Mouse (Mus musculus) spleen, adult 2 months (tissue): ENCODE measurements at regions not wholly inside any gene's neighbourhood (a gene's known extent, or its start where the extent isn't known, plus 50 kb on each side); places are given as distances from the start of the nearest gene placed in this dataset.
A peak's percentile ranks its signal among the peaks of the same experiment; 100 is the strongest.

ENCODE experiments used
- DNase-seq, 2 experiments: peaks; one replicate each; pipeline versions ENCODE4 v3.0.0 to v3.0.0-alpha.2; 2012 to 2021; ENCODE audit warnings: low spot score in 2 of 2, low read depth in 1 of 2
- H3K27ac ChIP-seq: fragments of 200-500 bp; 2 replicates; pipeline ENCODE4 v1.5.1; 2012; ENCODE audit warnings: low read length, inconsistent platforms; ENCODE audit not compliant: insufficient read depth
- H3K27me3 ChIP-seq: fragments of 200-500 bp; 2 replicates; pipeline ENCODE4 v1.6.1; 2012; ENCODE audit warnings: mild to moderate bottlenecking, moderate library complexity, low read length, inconsistent platforms; ENCODE audit not compliant: control insufficient read depth, insufficient read depth
- H3K36me3 ChIP-seq: fragments of 200-500 bp; 2 replicates; pipeline ENCODE4 v1.6.1; 2012; ENCODE audit warnings: mild to moderate bottlenecking, low read length, inconsistent platforms; ENCODE audit not compliant: control insufficient read depth, insufficient read depth
- H3K4me1 ChIP-seq: fragments of 200-500 bp; 2 replicates; pipeline ENCODE4 v1.6.1; 2011; ENCODE audit warnings: inconsistent platforms; ENCODE audit not compliant: control insufficient read depth, insufficient read depth, insufficient read length
- H3K4me3 ChIP-seq: fragments of 200-500 bp; 2 replicates; pipeline ENCODE4 v1.5.1; 2011; ENCODE audit warnings: mild to moderate bottlenecking, inconsistent platforms; ENCODE audit not compliant: insufficient read depth, insufficient read length; ENCODE audit errors: extremely low read depth
- CTCF ChIP-seq: fragments of 200-500 bp; IDR thresholded peaks from 2 replicates; pipeline ENCODE4 v1.5.1; 2011; ENCODE audit warnings: mild to moderate bottlenecking, inconsistent platforms; ENCODE audit not compliant: insufficient read depth, insufficient read length, insufficient replicate concordance; ENCODE audit errors: extremely low read depth
- POLR2A ChIP-seq: fragments of 200-500 bp; IDR thresholded peaks from 2 replicates; pipeline ENCODE4 v1.6.1; 2011; ENCODE audit warnings: low read depth, low read length, inconsistent platforms
- WGBS: fragments of 180-500 bp; shearing (Covaris S2); methylation state at CpG from one replicate; pipeline ENCODE4 v1.1.7; 2018; 5-methylcytosine and 5-hydroxymethylcytosine counted together

DNA sequence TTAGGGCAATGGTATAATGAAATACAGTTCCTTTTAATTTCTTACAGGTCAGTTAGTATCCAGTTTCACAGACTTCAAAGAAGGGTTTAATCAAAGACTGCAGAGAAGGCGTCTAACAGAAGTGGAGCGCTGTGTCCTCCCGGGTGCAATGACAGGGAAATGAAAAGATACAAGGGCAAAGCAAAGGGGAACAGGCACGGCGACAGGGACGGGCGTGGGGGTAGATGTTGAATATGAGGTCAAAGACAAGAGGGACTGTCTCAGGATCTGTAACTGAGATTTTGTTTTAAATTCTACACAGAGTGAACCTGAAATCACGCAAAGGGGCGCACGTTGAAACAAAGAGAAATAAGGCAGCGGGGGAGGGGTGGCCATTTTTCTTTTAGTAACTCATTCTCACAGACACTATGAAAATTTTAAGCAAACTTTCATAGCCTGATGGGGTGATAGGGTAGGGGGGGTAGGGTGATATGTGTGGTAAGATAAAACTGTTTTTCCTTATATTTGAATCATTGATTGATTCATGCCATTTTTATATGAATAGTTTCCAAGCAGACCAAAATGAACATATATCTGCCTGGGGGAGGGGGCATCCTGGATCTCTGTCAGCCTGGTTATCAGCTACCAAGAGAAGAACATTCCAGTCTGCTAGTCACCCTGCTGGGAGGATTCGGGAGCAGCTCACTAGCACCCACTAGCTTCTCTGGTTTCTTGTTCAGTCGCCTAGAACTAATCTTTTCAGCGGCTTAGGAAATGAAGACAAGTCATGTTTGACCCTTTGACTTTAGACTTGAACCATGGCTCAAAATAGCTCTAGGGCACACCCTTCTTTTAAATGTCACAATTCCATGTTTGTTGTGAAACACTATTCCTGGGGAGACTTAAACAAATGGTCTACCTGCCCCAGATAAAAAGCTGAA lies 139.1 kb upstream of the Map3k7 start:
- Histone ChIP-seq H3K27ac (no peak overlapping the region), H3K4me3 (peak overlapping the region; percentile 23; the same call in 1 of the 2 replicates)
- 41% methylated on average over 14 of the region's 14 CpGs for WGBS

DNA sequence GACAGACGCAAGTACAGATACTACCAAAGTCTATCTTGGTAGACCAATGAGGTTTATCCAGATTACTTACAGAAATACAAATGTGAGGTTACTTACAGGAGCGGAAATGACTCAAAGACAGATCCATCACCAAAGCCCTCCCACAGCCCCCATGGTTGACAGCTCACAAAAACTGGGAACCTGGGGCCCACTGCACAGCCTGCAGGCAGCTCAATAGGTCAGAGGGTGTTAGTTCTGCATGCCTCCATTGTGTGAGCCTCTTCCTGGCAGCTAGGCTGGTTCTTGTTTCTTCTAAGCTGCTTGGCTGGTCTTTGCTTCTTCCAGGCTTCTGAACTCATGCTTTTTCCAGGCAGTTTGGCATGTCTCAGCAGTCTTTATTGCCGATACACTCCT lies 138.5 kb upstream of the Map3k7 start:
- Histone ChIP-seq H3K4me1 (no peaks in the 10 kb centered on the region), H3K27ac (no peak overlapping the region), H3K27me3 (no peaks in the 10 kb centered on the region), H3K4me3 (no peak overlapping the region), H3K36me3 (no peaks in the 10 kb centered on the region)
- 89% methylated on average over 3 of the region's 3 CpGs for WGBS
- no peak for DNase-seq
- TF ChIP-seq POLR2A (no peak), CTCF (no peak)

More for the DNA sequence above, 139.1 kb upstream of the Map3k7 start:
- no peaks in the 10 kb centered on the region for H3K36me3 ChIP-seq
- TF ChIP-seq POLR2A (no peak), CTCF (no peak)
- DNase-seq: peak in 1 of 2 experiments; percentile 7
- H3K27me3 ChIP-seq: no peaks in the 10 kb centered on the region
- H3K4me1 ChIP-seq: no peaks in the 10 kb centered on the region

DNA sequence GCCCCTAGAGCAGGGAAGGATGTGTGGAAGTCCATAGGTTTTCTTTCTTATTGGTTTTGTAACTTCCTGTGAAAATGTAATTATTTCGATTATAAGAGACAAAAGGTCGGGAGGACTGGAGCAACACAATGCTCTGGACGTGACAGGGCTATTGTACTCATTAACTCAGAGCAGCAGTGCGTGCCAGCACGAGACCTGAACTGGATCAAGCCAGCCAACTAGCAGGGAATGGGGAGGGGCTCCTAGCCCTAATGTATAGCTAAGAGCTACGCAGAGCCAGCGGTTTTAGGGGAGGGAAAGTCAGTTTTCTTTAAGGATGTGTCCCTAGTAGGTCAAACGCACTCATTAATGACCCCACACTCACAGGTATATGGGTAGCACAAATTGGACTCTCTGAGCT lies 137.2 kb upstream of the Map3k7 start:
- H3K27me3 ChIP-seq: no peaks in the 10 kb centered on the region
- no peaks in the 10 kb centered on the region for H3K4me1 ChIP-seq
- WGBS: 91% methylated on average over 8 of the region's 8 CpGs
- TF ChIP-seq POLR2A: no peak
- no peak for TF ChIP-seq CTCF
- H3K4me3 ChIP-seq: no peak overlapping the region
- no peaks in the 10 kb centered on the region for H3K36me3 ChIP-seq
- no peak for DNase-seq
- H3K27ac ChIP-seq: no peak overlapping the region

DNA sequence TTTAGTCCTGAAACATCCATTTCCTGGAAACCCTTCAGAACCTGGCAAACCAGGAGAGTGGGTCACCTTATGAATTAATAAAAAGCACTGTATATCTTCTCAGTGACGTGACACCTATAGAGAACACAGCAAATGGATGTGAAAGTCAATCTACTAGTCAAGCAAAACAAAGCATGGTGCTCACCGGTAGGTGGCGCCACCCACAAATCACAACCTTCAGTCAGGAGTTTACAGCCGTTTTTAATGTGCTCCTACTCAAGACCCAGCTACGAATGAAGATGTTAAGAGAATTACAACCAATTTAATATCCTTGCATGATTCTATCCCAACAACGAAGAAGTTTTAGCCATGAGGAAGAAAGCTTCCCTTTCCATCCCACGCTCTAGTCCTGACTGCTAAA lies 136.6 kb upstream of the Map3k7 start:
- Histone ChIP-seq H3K4me3 (no peak overlapping the region), H3K27me3 (no peaks in the 10 kb centered on the region), H3K36me3 (no peaks in the 10 kb centered on the region), H3K4me1 (no peaks in the 10 kb centered on the region), H3K27ac (no peak overlapping the region)
- 63% methylated on average over 7 of the region's 7 CpGs for WGBS
- no peak for DNase-seq
- no peak for TF ChIP-seq CTCF
- TF ChIP-seq POLR2A: no peak

DNA sequence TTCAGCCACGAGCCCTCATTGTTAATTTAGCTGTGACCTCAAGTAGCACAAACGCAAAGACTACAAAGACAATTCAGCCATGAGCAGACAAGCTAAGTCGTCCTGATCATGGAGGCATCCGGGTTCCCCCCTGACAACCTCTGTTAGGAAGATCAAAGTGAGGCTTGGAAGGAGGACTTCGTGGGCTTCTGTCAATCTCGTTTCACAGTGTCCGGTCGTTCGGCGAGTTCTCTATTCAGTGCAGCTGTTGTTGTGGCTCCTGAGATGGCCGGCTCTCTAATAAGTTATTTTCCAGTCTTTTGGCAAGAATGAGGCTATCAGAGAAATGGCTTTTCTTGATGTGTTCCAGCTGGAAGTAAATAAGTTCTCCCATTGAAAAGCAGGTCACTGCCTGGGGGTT lies 133.7 kb upstream of the Map3k7 start:
- TF ChIP-seq POLR2A: no peak
- no peak for TF ChIP-seq CTCF
- H3K4me3 ChIP-seq: no peak overlapping the region
- no peak for DNase-seq
- WGBS: 87% methylated on average over 11 of the region's 11 CpGs
- H3K27me3 ChIP-seq: no peaks in the 10 kb centered on the region
- H3K27ac ChIP-seq: no peak overlapping the region
- no peaks in the 10 kb centered on the region for H3K4me1 ChIP-seq
- H3K36me3 ChIP-seq: no peaks in the 10 kb centered on the region

DNA sequence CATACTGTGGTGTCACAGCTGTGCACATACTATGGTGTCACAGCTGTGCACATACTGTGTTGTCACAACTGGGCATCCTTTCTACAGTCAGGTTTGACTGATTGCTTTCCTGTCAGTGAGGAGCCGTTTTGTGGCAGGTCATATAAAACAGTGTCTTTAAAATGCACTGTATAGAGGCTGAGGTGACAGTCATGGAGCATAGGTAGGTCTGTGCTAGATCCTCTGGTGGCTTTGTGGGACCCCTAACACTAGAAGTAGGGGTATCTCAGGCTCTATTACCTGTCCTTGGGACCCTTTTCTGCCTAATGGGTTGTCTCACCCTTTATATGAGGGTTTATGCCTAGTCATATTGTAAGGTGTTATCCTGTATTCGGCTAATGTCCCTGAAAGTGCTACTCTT lies 132.4 kb upstream of the Map3k7 start:
- WGBS: 86% methylated on average over 2 of the region's 2 CpGs
- DNase-seq: no peak
- Histone ChIP-seq H3K36me3 (no peaks in the 10 kb centered on the region), H3K27ac (no peak overlapping the region), H3K4me1 (no peaks in the 10 kb centered on the region), H3K4me3 (no peak overlapping the region), H3K27me3 (no peaks in the 10 kb centered on the region)
- TF ChIP-seq CTCF: no peak
- no peak for TF ChIP-seq POLR2A

DNA sequence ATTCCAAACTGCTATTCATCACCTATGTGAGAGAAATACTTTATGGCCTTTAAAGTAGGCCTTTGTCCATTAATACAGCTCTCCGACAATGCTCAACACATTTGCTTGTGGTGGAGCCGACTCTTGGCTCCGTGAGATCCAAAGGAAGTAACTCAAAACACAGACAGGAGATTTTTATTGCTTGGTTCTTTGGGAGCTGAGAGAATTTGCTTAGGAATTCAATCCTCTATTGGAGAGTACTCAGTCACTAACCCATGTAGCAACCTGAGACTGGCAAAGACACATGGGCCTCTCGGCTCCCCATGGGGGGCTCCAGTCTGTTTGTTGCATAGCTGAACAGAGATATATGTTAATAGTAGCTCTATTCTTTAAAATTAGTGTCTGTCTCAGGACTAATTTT lies 130.1 kb upstream of the Map3k7 start:
- Histone ChIP-seq H3K4me1 (no peaks in the 10 kb centered on the region), H3K36me3 (no peaks in the 10 kb centered on the region), H3K27ac (no peak overlapping the region), H3K27me3 (no peaks in the 10 kb centered on the region), H3K4me3 (no peak overlapping the region)
- WGBS: 95% methylated on average over 4 of the region's 4 CpGs
- no peak for TF ChIP-seq POLR2A
- no peak for TF ChIP-seq CTCF
- no peak for DNase-seq
